Mouse (Mus musculus) embryonic facial prominence, embryonic 15.5 days (tissue): ENCODE data around the gene Dgkb. TPM values are rescaled to one million over a fixed set of nuclear protein-coding genes. Genes with fewer than 3 reads are reported as not detected.

Source experiments
- ATAC-seq: fragments of 200-750 bp; cut with Nextera tagmentation; 2 replicates; pipeline ENCODE4 v1.8.0; 2017; ENCODE audit warnings: low read depth, moderate TSS enrichment; ENCODE audit not compliant: insufficient number of reproducible peaks, low FRiP score, low TSS enrichment
- H3K27ac ChIP-seq: fragments of 300-500 bp; sonication (generic); replicated peaks from 2 replicates; pipeline ENCODE4 v1.5.1; 2015; ENCODE audit warnings: mild to moderate bottlenecking, inconsistent platforms
- H3K27me3 ChIP-seq: fragments of 300-500 bp; sonication (generic); 2 replicates; pipeline ENCODE4 v1.6.1; 2015; ENCODE audit warnings: inconsistent platforms
- H3K36me3 ChIP-seq: fragments of 300-500 bp; sonication (generic); 2 replicates; pipeline ENCODE4 v1.6.1; 2015; ENCODE audit warnings: mild to moderate bottlenecking, inconsistent platforms
- H3K4me1 ChIP-seq: fragments of 300-500 bp; sonication (generic); 2 replicates; pipeline ENCODE4 v1.6.1; 2015; ENCODE audit warnings: inconsistent platforms
- H3K4me2 ChIP-seq: fragments of 300-500 bp; sonication (generic); replicated peaks from 2 replicates; pipeline ENCODE4 v1.6.1; 2015; ENCODE audit warnings: mild to moderate bottlenecking, inconsistent platforms
- H3K4me3 ChIP-seq: fragments of 300-500 bp; sonication (generic); replicated peaks from 2 replicates; pipeline ENCODE4 v1.5.1; 2015; ENCODE audit warnings: mild to moderate bottlenecking, inconsistent platforms
- H3K9ac ChIP-seq: fragments of 300-500 bp; sonication (generic); 2 replicates; pipeline ENCODE4 v1.6.1; 2015; ENCODE audit warnings: inconsistent platforms
- H3K9me3 ChIP-seq: fragments of 300-500 bp; sonication (generic); replicated peaks from 2 replicates; pipeline ENCODE4 v1.6.1; 2016; ENCODE audit warnings: inconsistent platforms
- WGBS: fragments of 180-500 bp; shearing (Covaris S2); methylation state at CpG from one replicate; pipeline ENCODE4 v1.1.7; 2015; 5-methylcytosine and 5-hydroxymethylcytosine counted together
- polyA plus RNA-seq: library from polyadenylated mRNA; unstranded; fragments of >200 nt; fragmentation: Nextera tagmentation; extraction: Ambion mirVana; gene quantifications from 2 replicates; pipeline ENCODE4 v1.2.1, GENCODE M21; 2015

The Dgkb gene
- polyA plus RNA-seq, 1 experiment from 2014 or later = 1.3 TPM

DNA sequence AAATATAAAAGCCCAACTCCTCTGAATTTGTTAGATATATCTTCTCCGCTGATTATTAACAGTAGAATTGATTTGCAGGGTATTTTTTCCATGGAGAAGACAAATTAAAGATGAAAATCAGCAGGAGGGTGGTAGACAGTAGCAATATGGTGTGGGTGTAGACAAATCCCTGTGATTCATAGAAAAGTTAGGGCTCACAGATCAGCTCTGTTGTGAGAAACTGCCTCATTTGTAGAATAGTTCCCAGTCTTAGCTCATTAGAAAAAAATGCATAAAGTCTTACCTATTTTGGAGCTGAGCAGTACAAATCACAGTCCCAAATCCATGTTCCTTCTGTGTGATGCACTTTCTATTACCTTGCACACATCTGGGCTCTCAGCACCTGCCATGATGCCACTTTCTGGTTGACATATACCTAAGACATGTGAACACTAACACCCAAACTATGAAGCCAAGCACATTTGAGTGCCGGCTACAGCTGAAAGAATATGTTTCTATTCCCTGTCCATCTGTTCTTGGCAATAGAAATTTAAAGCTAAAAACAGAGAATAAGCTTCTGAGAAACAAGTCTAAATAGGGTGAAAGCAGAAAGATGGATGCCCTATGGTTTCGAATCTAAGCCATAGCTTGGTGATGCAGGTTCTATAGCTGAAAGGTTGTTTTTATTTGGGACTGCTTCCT is 782.8 kb downstream of the Dgkb start:
- Histone ChIP-seq H3K27ac (no peak overlapping the region), H3K4me1 (no peaks in the 10 kb centered on the region), H3K27me3 (no peaks in the 10 kb centered on the region), H3K9me3 (no peaks in the 10 kb centered on the region), H3K9ac (no peak overlapping the region), H3K4me2 (no peak overlapping the region), H3K4me3 (no peak overlapping the region), H3K36me3 (no peaks in the 10 kb centered on the region)
- 87% methylated on average over 3 of the region's 3 CpGs for WGBS
- ATAC-seq = no peak

DNA sequence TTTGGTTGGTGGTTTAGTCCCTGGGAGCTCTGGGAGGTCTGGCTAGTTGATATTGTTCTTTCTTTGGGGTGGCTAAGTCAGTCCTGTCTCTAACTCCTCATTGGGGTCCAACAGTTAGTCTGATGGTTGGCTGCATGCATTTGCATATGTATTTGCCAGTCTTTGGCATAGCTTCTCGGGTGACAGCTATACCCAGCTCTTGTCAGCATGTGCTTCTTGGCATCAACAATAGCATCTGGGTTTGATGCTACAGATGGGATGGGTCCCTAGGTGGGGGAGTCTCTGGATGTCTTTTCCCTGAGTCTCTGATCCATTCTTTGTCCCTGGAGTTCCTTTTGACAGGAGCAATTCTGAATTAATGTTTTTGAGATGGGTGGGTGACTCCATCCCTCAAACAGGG is 790.6 kb downstream of the Dgkb start:
- no peaks in the 10 kb centered on the region for H3K4me1 ChIP-seq
- no peak overlapping the region for H3K4me3 ChIP-seq
- H3K36me3 ChIP-seq = no peaks in the 10 kb centered on the region
- no peak overlapping the region for H3K4me2 ChIP-seq
- no peak for ATAC-seq
- 55% methylated on average over 1 of the region's 1 CpGs for WGBS
- no peak overlapping the region for H3K9ac ChIP-seq
- no peaks in the 10 kb centered on the region for H3K9me3 ChIP-seq
- H3K27ac ChIP-seq = no peak overlapping the region
- H3K27me3 ChIP-seq = no peaks in the 10 kb centered on the region

DNA sequence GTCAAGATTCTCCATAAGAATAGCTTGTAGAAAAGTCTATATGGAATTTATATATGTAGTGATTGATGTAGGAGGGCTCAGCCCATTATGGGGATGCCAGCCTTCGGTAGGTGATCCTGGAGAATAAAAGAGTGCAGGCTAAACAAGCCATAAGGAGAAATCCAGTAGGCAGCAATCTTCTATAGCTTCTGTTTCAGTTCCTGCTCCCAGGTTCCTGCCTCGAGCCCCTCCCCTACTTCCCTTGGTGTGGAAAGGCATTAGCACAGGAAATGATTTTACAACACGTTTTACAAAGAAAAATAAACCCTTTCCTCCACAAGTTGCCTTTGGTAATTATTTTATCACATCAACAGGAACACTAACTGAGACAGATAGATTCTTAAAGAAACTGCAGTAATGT is 850.7 kb downstream of the Dgkb start:
- no peaks in the 10 kb centered on the region for H3K4me1 ChIP-seq
- H3K9me3 ChIP-seq = no peaks in the 10 kb centered on the region
- no peaks in the 10 kb centered on the region for H3K36me3 ChIP-seq
- no peak overlapping the region for H3K4me2 ChIP-seq
- WGBS = 53% methylated on average over 3 of the region's 3 CpGs
- no peaks in the 10 kb centered on the region for H3K27me3 ChIP-seq
- no peak overlapping the region for H3K27ac ChIP-seq
- no peak for ATAC-seq
- H3K4me3 ChIP-seq = no peak overlapping the region
- H3K9ac ChIP-seq = no peak overlapping the region
